25 mouse cellular contexts compared by ENCODE assay signal in the genomic region with DNA sequence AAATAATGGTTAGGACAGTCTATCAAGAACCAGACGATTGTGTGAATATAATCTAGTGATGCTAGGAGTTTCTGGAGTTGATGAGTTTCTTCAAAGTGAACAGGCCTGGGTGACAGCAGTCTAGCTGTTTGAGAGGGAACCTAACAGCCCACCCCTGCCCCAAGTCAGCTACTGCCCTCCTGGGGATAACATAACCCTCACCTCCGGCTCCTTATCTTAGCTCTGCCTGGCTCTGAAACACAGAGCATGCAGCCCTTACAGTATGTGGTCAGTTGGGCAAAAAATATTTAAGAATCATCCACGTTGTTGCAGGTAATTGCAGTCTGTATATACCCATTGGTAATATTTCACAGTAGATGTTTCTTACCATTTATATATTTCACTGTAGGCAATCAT.
"Had no signal": no experiment of that assay in that cellular context is flagged by ENCODE, and none has a peak within 500 bp of the region (broad histone marks: within the 10 kb centered on the region; RNA-seq: fewer than 3 reads in every experiment).

No protein-coding gene starts in this region.

- ATAC-seq: forebrain, embryonic 16.5 days; hindbrain, embryonic 16.5 days; inflammation-experienced regulatory T-cells, adult 6 months; intestine, embryonic 15.5 days; intestine, postnatal 0 days had no signal

- H3K4me1 ChIP-seq: hindbrain, embryonic 10.5 days; hindbrain, embryonic 12.5 days; intestine, embryonic 15.5 days had no signal

- H3K9me3 ChIP-seq: heart, embryonic 13.5 days; heart, embryonic 15.5 days; hindbrain, embryonic 10.5 days; hindbrain, embryonic 12.5 days; intestine, embryonic 15.5 days; limb, embryonic 10.5 days; limb, embryonic 12.5 days had no signal

- H3K4me3 ChIP-seq: gastrocnemius, adult 2 months; heart, adult 2 months; heart, embryonic 13.5 days; heart, embryonic 15.5 days; hindbrain, embryonic 10.5 days; hindbrain, embryonic 12.5 days; intestine, embryonic 15.5 days; left cerebral cortex, adult 2 months; limb, embryonic 10.5 days; limb, embryonic 12.5 days had no signal

- H3K27me3 ChIP-seq: heart, embryonic 13.5 days; heart, embryonic 15.5 days; hindbrain, embryonic 12.5 days; intestine, embryonic 15.5 days; limb, embryonic 12.5 days had no signal

- H3K9ac ChIP-seq: heart, embryonic 13.5 days; heart, embryonic 15.5 days; hindbrain, embryonic 12.5 days; hindbrain, embryonic 14.5 days; intestine, embryonic 15.5 days; limb, embryonic 12.5 days had no signal

- H3K36me3 ChIP-seq: heart, embryonic 15.5 days; hindbrain, embryonic 10.5 days; hindbrain, embryonic 12.5 days; intestine, embryonic 15.5 days; limb, embryonic 10.5 days; limb, embryonic 12.5 days had no signal

- H3K27ac ChIP-seq: gastrocnemius, adult 2 months; heart, adult 2 months; heart, embryonic 13.5 days; heart, embryonic 15.5 days; hindbrain, embryonic 10.5 days; hindbrain, embryonic 12.5 days; hindbrain, embryonic 14.5 days; intestine, embryonic 15.5 days; left cerebral cortex, adult 2 months; limb, embryonic 10.5 days; limb, embryonic 12.5 days had no signal

- H3K4me2 ChIP-seq: heart, embryonic 11.5 days; heart, embryonic 13.5 days; heart, embryonic 15.5 days; hindbrain, embryonic 12.5 days; hindbrain, embryonic 14.5 days; intestine, embryonic 15.5 days; limb, embryonic 12.5 days had no signal

- DNase-seq: gastrocnemius, adult 2 months; gastrocnemius, postnatal 10 days; gastrocnemius, postnatal 25 days; heart, adult 2 months; heart, postnatal 36 days; kidney, adult 18-20 months; kidney, adult 8-10 months; kidney, postnatal 10 days; kidney, postnatal 25 days; kidney, postnatal 4 days; layer of hippocampus, adult 9-11 months had no signal
